Mouse (Mus musculus): ENCODE measurements around the gene Tfap4. TPM values are rescaled to one million over a fixed set of nuclear protein-coding genes. Genes with fewer than 3 reads are reported as not detected.

Tfap4 gene
- polyA plus RNA-seq, 1 experiment = 8.3 TPM

DNA sequence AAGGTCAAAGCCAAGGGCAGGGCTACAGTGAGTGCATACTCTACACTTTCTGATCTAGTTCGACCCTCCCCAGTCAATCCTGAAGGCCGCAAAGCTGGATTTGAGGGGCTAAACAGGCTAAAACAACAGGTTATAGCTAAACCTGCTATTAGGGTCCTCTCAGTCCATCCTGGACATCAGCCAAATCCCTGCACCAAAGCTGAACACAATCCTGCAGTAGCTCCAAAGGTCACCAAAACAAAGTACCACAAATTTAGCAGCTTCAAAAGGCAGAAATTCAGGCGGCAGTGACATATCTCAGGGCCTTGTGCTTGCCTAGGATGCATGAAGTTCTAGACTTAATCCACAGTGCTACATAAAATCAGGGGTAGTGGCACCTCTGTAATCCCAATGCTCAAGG is 53.5 kb downstream of the Tfap4 start:
- TF ChIP-seq POLR2A (IDR thresholded peaks at IDR 0.05; ENCODE audit: low read depth, low read length) (no peak), CTCF (IDR thresholded peaks at IDR 0.05; ENCODE audit: extremely low read depth, insufficient read length, insufficient replicate concordance, low read depth, low read length) (no peak)
- 75% methylated on average over 3 of the region's 3 CpGs for WGBS
- H3K4me1 ChIP-seq (ENCODE audit: control insufficient read depth, insufficient read depth, insufficient read length, low read length) = peaks cover 2% of the 10 kb centered on the region; the same call in 1 of the 2 replicates

GRCm38 (mm10) chr16:4503495-4503894 is 56.2 kb downstream of the Tfap4 start:
- no peak overlapping the region for H3K27ac ChIP-seq (ENCODE audit: insufficient read depth, low read depth, low read length)
- H3K27me3 ChIP-seq (ENCODE audit: control insufficient read depth, insufficient read depth, low read length) = no peaks in the 10 kb centered on the region
- H3K4me1 ChIP-seq (ENCODE audit: control insufficient read depth, insufficient read depth, insufficient read length, low read length) = peaks cover 10% of the 10 kb centered on the region; the same call in 1 of the 2 replicates
- H3K4me3 ChIP-seq (ENCODE audit: low read depth, low read length) = no peak overlapping the region
- H3K36me3 ChIP-seq (ENCODE audit: control insufficient read depth, insufficient read depth, low read length) = no peaks in the 10 kb centered on the region
- WGBS = 95% methylated on average over 1 of the region's 1 CpGs
- no peak for TF ChIP-seq POLR2A (IDR thresholded peaks at IDR 0.05; ENCODE audit: low read depth, low read length)
- no peak for TF ChIP-seq CTCF (IDR thresholded peaks at IDR 0.05; ENCODE audit: extremely low read depth, insufficient read length, insufficient replicate concordance, low read depth, low read length)

More for the DNA sequence above, 53.5 kb downstream of the Tfap4 start:
- H3K27me3 ChIP-seq (ENCODE audit: control insufficient read depth, insufficient read depth, low read length) = no peaks in the 10 kb centered on the region
- no peak overlapping the region for H3K27ac ChIP-seq (ENCODE audit: insufficient read depth, low read depth, low read length)
- H3K4me3 ChIP-seq (ENCODE audit: low read depth, low read length) = no peak overlapping the region
- no peaks in the 10 kb centered on the region for H3K36me3 ChIP-seq (ENCODE audit: control insufficient read depth, insufficient read depth, low read length)

GRCm38 (mm10) chr16:4502568-4502967 is 57.1 kb downstream of the Tfap4 start:
- Histone ChIP-seq H3K27me3 (ENCODE audit: control insufficient read depth, insufficient read depth, low read length) (no peaks in the 10 kb centered on the region), H3K4me1 (ENCODE audit: control insufficient read depth, insufficient read depth, insufficient read length, low read length) (peaks cover 17% of the 10 kb centered on the region), H3K27ac (ENCODE audit: insufficient read depth, low read depth, low read length) (no peak overlapping the region), H3K36me3 (ENCODE audit: control insufficient read depth, insufficient read depth, low read length) (no peaks in the 10 kb centered on the region), H3K4me3 (ENCODE audit: low read depth, low read length) (no peak overlapping the region)
- TF ChIP-seq CTCF (IDR thresholded peaks at IDR 0.05; ENCODE audit: extremely low read depth, insufficient read length, insufficient replicate concordance, low read depth, low read length) (no peak), POLR2A (IDR thresholded peaks at IDR 0.05; ENCODE audit: low read depth, low read length) (no peak)

GRCm38 (mm10) chr16:4501703-4502102 is 58.0 kb downstream of the Tfap4 start:
- H3K27me3 ChIP-seq (ENCODE audit: control insufficient read depth, insufficient read depth, low read length) = no peaks in the 10 kb centered on the region
- peaks cover 17% of the 10 kb centered on the region for H3K4me1 ChIP-seq (ENCODE audit: control insufficient read depth, insufficient read depth, insufficient read length, low read length)
- TF ChIP-seq CTCF (IDR thresholded peaks at IDR 0.05; ENCODE audit: extremely low read depth, insufficient read length, insufficient replicate concordance, low read depth, low read length) = no peak
- TF ChIP-seq POLR2A (IDR thresholded peaks at IDR 0.05; ENCODE audit: low read depth, low read length) = no peak
- H3K36me3 ChIP-seq (ENCODE audit: control insufficient read depth, insufficient read depth, low read length) = no peaks in the 10 kb centered on the region
- WGBS = 49% methylated on average over 3 of the region's 3 CpGs
- peak overlapping the region; percentile 37; the same call in 1 of the 2 replicates for H3K27ac ChIP-seq (ENCODE audit: insufficient read depth, low read depth, low read length)
- H3K4me3 ChIP-seq (ENCODE audit: low read depth, low read length) = no peak overlapping the region

GRCm38 (mm10) chr16:4500598-4501385 is 58.9 kb downstream of the Tfap4 start:
- no peaks in the 10 kb centered on the region for H3K27me3 ChIP-seq (ENCODE audit: control insufficient read depth, insufficient read depth, low read length)
- H3K27ac ChIP-seq (ENCODE audit: insufficient read depth, low read depth, low read length) = peak overlapping the region; percentile 37; the same call in 1 of the 2 replicates
- H3K4me3 ChIP-seq (ENCODE audit: low read depth, low read length) = no peak overlapping the region
- TF ChIP-seq POLR2A (IDR thresholded peaks at IDR 0.05; ENCODE audit: low read depth, low read length) = no peak
- TF ChIP-seq CTCF (IDR thresholded peaks at IDR 0.05; ENCODE audit: extremely low read depth, insufficient read length, insufficient replicate concordance, low read depth, low read length) = no peak
- no peaks in the 10 kb centered on the region for H3K36me3 ChIP-seq (ENCODE audit: control insufficient read depth, insufficient read depth, low read length)
- WGBS = 81% methylated on average over 8 of the region's 8 CpGs
- peaks cover 17% of the 10 kb centered on the region for H3K4me1 ChIP-seq (ENCODE audit: control insufficient read depth, insufficient read depth, insufficient read length, low read length)

DNA sequence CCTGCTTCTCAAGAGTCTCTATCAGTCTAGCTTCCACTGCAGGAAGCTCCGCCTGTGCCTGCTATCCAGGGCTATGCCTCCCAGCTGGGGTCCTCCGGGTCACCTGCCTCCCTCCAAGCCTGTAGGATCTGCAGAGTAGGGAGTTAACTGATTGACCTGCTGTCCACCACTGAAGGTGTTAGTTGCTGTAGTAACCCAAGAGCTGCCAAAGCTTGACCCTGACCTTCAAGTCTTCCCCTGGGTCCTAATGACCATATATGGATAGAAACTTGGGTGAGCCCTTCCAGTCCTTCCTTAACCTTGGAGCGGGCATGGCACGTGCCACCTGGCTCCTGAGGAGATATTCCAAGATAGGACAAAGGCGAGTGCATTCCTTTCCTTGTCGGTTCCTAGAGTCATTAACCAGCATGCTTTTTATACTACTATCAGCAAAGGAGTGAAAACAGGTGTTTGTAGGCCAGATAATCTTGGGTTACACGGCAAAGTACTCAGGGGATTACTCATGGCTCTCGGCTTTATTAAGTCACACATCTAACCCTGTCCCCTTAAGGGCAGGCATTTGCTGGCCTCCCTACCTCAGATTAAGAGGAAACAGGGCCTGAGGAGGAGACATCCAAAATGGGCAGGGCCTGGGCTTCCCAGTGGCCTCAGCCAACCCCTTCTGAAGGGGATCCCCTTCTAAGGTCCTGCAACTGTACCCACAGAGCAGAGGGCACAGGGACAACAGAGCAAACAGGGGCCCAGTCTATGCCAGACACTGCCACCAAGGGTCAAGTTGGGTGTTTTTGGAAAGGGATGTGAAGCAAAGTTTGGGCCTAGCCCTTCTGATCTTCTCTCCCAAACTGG is 61.7 kb downstream of the Tfap4 start:
- Histone ChIP-seq H3K4me1 (ENCODE audit: control insufficient read depth, insufficient read depth, insufficient read length, low read length) (peaks cover 23% of the 10 kb centered on the region), H3K27me3 (ENCODE audit: control insufficient read depth, insufficient read depth, low read length) (no peaks in the 10 kb centered on the region), H3K36me3 (ENCODE audit: control insufficient read depth, insufficient read depth, low read length) (no peaks in the 10 kb centered on the region), H3K4me3 (ENCODE audit: low read depth, low read length) (no peak overlapping the region), H3K27ac (ENCODE audit: insufficient read depth, low read depth, low read length) (no peak overlapping the region)
- TF ChIP-seq POLR2A (IDR thresholded peaks at IDR 0.05; ENCODE audit: low read depth, low read length) = no peak
- TF ChIP-seq CTCF (IDR thresholded peaks at IDR 0.05; ENCODE audit: extremely low read depth, insufficient read length, insufficient replicate concordance, low read depth, low read length) = no peak
- 33% methylated on average over 8 of the region's 8 CpGs for WGBS

DNA sequence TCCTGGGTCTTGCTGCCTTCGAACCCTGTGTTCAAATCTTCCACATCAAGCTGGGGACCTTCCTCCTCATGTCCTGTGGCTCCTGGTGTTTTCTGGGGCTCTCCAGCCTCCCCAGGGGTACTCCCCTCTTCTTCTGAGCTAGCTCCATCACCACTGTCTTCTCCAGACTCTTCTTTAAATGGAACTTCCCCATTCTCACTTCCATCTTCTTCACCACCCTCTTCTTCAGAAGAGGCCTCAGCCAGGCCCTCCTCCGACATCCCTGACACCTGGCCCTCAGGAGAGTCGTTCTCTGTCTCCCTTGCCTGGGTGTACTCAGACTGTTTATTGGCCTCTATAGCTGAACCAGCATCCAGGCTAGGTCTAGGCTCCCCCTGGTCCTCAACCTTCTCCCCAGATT is 63.2 kb downstream of the Tfap4 start:
- 84% methylated on average over 3 of the region's 3 CpGs for WGBS
- TF ChIP-seq CTCF (IDR thresholded peaks at IDR 0.05; ENCODE audit: extremely low read depth, insufficient read length, insufficient replicate concordance, low read depth, low read length) (no peak), POLR2A (IDR thresholded peaks at IDR 0.05; ENCODE audit: low read depth, low read length) (no peak)
- no peaks in the 10 kb centered on the region for H3K27me3 ChIP-seq (ENCODE audit: control insufficient read depth, insufficient read depth, low read length)
- H3K36me3 ChIP-seq (ENCODE audit: control insufficient read depth, insufficient read depth, low read length) = no peaks in the 10 kb centered on the region
- peaks cover 25% of the 10 kb centered on the region for H3K4me1 ChIP-seq (ENCODE audit: control insufficient read depth, insufficient read depth, insufficient read length, low read length)
- H3K4me3 ChIP-seq (ENCODE audit: low read depth, low read length) = no peak overlapping the region
- no peak overlapping the region for H3K27ac ChIP-seq (ENCODE audit: insufficient read depth, low read depth, low read length)
